ENCODE assay signal across 30 mouse cellular contexts in the genomic region with DNA sequence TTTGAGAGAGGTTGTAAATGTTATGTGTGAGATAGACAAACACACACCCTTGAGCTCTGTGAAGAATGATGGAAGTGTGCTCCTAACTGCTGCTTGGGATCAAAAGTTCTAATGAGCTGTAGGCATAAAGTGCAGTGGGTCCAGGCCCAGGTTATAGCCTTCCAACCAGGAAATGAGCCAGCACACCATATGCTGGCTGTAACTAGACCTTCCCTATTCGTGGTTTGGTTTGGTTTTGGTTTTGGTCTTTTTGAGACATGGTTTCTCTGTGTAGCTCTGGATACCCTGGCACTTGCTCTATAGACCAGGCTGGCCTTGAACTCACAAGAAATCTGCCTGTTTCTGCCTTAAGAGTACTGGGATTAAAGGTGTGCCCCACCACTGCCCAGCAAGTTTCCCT. TPM values are rescaled to one million over a fixed set of nuclear protein-coding genes. Genes with fewer than 3 reads are reported as not detected.
"Had no signal": no experiment of that assay in that cellular context is flagged by ENCODE, and none has a peak within 500 bp of the region (broad histone marks: within the 10 kb centered on the region; RNA-seq: fewer than 3 reads in every experiment).

No protein-coding gene starts in this region.

- H3K27me3 ChIP-seq: limb, embryonic 13.5 days; liver, embryonic 12.5 days; liver, embryonic 15.5 days; lung, embryonic 15.5 days had no signal

- DNase-seq: kidney, adult 18-20 months; kidney, adult 9 months; kidney, postnatal 14 days; kidney, postnatal 4 days; layer of hippocampus, adult 9-11 months; liver; lung, adult 18-20 months; lung, postnatal 10 days; lung, postnatal 36 days; midbrain, embryonic 14.5 days; retina, postnatal 1 day; right cerebral cortex, postnatal 25 days; spleen, adult 18-20 months; thymus, adult 2 months; thymus, postnatal 14 days; thymus, postnatal 4 days had no signal

- ATAC-seq: intestine, embryonic 16.5 days; liver, embryonic 12.5 days had no signal

- H3K4me1 ChIP-seq: limb, embryonic 10.5 days; limb, embryonic 13.5 days had no signal

- H3K4me3 ChIP-seq: limb, embryonic 10.5 days; limb, embryonic 13.5 days; liver, embryonic 12.5 days; liver, embryonic 15.5 days; lung, embryonic 15.5 days had no signal

- H3K27ac ChIP-seq: limb, embryonic 10.5 days; limb, embryonic 13.5 days; liver, embryonic 12.5 days; liver, embryonic 15.5 days; lung, embryonic 15.5 days had no signal

- H3K36me3 ChIP-seq: limb, embryonic 10.5 days; limb, embryonic 13.5 days; liver, embryonic 12.5 days; liver, embryonic 15.5 days; lung, embryonic 15.5 days had no signal

- H3K9me3 ChIP-seq: limb, embryonic 10.5 days; limb, embryonic 13.5 days; liver, embryonic 12.5 days; liver, embryonic 15.5 days; lung, embryonic 15.5 days had no signal

RNA-seq across cellular contexts. Expression of a gene that starts 13.2 kb away (rescaled TPM):
- total RNA-seq: layer of hippocampus, adult 18-20 months; layer of hippocampus, postnatal 25 days; left cerebral cortex, adult 18-20 months; left cerebral cortex, postnatal 25 days; midbrain, postnatal 0 days had no signal
- polyA plus RNA-seq: intestine, embryonic 16.5 days; kidney, embryonic 16.5 days; limb, embryonic 10.5 days; limb, embryonic 13.5 days; liver, embryonic 12.5 days; liver, embryonic 15.5 days; lung, embryonic 15.5 days; midbrain, embryonic 11.5 days; midbrain, embryonic 14.5 days; neural tube, embryonic 11.5 days; thymus, adult 2 months had no signal
